Mouse (Mus musculus): ENCODE measurements around the gene Sema6c. TPM values are rescaled to one million over a fixed set of nuclear protein-coding genes. Genes with fewer than 3 reads are reported as not detected.
"Not testable (repeated sequence)": the region's sequence is repeated elsewhere in the genome, so short reads cannot be mapped to it uniquely, and the experiment has no call there.

Sema6c gene
- polyA plus RNA-seq, 1 experiment from 2014 or later: 2.6 TPM

GRCm38 (mm10) chr3:95212889-95213608 is 52.8 kb downstream of the Sema6c start:
- 97% methylated on average over 7 of the region's 10 CpGs for WGBS
- H3K4me2 ChIP-seq (ENCODE audit: low read depth, low read length); H3K4me3 ChIP-seq (replicated peaks; ENCODE audit: low read length); H3K36me3 ChIP-seq (ENCODE audit: control insufficient read depth, insufficient read depth, low read length); ATAC-seq (ENCODE audit: insufficient read depth, low FRiP score); H3K27ac ChIP-seq (ENCODE audit: low read length); H3K9me3 ChIP-seq (replicated peaks; ENCODE audit: control insufficient read depth, low read length); H3K4me1 ChIP-seq (ENCODE audit: control insufficient read depth, insufficient read depth, low read length); H3K27me3 ChIP-seq (ENCODE audit: control insufficient read depth, insufficient read depth, low read length); H3K9ac ChIP-seq (ENCODE audit: low read length): not testable (repeated sequence)

GRCm38 (mm10) chr3:95213609-95213975 is 53.3 kb downstream of the Sema6c start:
- Histone ChIP-seq H3K4me1 (ENCODE audit: control insufficient read depth, insufficient read depth, low read length) (peaks cover 8% of the 10 kb centered on the region; the same call in 1 of the 2 replicates), H3K9ac (ENCODE audit: low read length) (no peak overlapping the region), H3K4me3 (replicated peaks; ENCODE audit: low read length) (no peak overlapping the region), H3K27me3 (ENCODE audit: control insufficient read depth, insufficient read depth, low read length) (no peaks in the 10 kb centered on the region), H3K36me3 (ENCODE audit: control insufficient read depth, insufficient read depth, low read length) (peaks cover 7% of the 10 kb centered on the region; the same call in 1 of the 2 replicates), H3K4me2 (ENCODE audit: low read depth, low read length) (no peak overlapping the region), H3K9me3 (replicated peaks; ENCODE audit: control insufficient read depth, low read length) (no peaks in the 10 kb centered on the region), H3K27ac (ENCODE audit: low read length) (no peak overlapping the region)
- 90% methylated on average over 1 of the region's 1 CpGs for WGBS
- ATAC-seq (ENCODE audit: insufficient read depth, low FRiP score): no peak

GRCm38 (mm10) chr3:95216655-95217254 is 56.5 kb downstream of the Sema6c start:
- Histone ChIP-seq H3K9ac (ENCODE audit: low read length) (peak overlapping the region; percentile 97), H3K27me3 (ENCODE audit: control insufficient read depth, insufficient read depth, low read length) (no peaks in the 10 kb centered on the region), H3K27ac (ENCODE audit: low read length) (peak overlapping the region; percentile 100), H3K4me1 (ENCODE audit: control insufficient read depth, insufficient read depth, low read length) (peaks cover 8% of the 10 kb centered on the region; the same call in 1 of the 2 replicates), H3K36me3 (ENCODE audit: control insufficient read depth, insufficient read depth, low read length) (peaks cover 17% of the 10 kb centered on the region), H3K4me3 (replicated peaks; ENCODE audit: low read length) (peak overlapping the region; percentile 92), H3K9me3 (replicated peaks; ENCODE audit: control insufficient read depth, low read length) (no peaks in the 10 kb centered on the region), H3K4me2 (ENCODE audit: low read depth, low read length) (peak overlapping the region; percentile 64)
- WGBS: 13% methylated on average over 4 of the region's 4 CpGs
- no peak; the same call in 1 of the 2 replicates for ATAC-seq (ENCODE audit: insufficient read depth, low FRiP score)

GRCm38 (mm10) chr3:95217255-95218134 is 57.2 kb downstream of the Sema6c start, which contains the start of gene Gabpb2:
Gene Gabpb2, minus strand, starts transcription at chr3:95217916.
- WGBS: under 1% methylated on average over 56 of the region's 56 CpGs
- Histone ChIP-seq H3K36me3 (ENCODE audit: control insufficient read depth, insufficient read depth, low read length) (peaks cover 17% of the 10 kb centered on the region), H3K4me1 (ENCODE audit: control insufficient read depth, insufficient read depth, low read length) (peaks cover 8% of the 10 kb centered on the region; the same call in 1 of the 2 replicates), H3K27ac (ENCODE audit: low read length) (peak within 1 kb of the TSS; percentile 100), H3K9ac (ENCODE audit: low read length) (peak within 1 kb of the TSS; percentile 97), H3K4me3 (replicated peaks; ENCODE audit: low read length) (peak within 1 kb of the TSS; percentile 92), H3K9me3 (replicated peaks; ENCODE audit: control insufficient read depth, low read length) (no peaks in the 10 kb centered on the region), H3K27me3 (ENCODE audit: control insufficient read depth, insufficient read depth, low read length) (no peaks in the 10 kb centered on the region), H3K4me2 (ENCODE audit: low read depth, low read length) (peak within 1 kb of the TSS; percentile 71)
- ATAC-seq (ENCODE audit: insufficient read depth, low FRiP score): peak; percentile 93

DNA sequence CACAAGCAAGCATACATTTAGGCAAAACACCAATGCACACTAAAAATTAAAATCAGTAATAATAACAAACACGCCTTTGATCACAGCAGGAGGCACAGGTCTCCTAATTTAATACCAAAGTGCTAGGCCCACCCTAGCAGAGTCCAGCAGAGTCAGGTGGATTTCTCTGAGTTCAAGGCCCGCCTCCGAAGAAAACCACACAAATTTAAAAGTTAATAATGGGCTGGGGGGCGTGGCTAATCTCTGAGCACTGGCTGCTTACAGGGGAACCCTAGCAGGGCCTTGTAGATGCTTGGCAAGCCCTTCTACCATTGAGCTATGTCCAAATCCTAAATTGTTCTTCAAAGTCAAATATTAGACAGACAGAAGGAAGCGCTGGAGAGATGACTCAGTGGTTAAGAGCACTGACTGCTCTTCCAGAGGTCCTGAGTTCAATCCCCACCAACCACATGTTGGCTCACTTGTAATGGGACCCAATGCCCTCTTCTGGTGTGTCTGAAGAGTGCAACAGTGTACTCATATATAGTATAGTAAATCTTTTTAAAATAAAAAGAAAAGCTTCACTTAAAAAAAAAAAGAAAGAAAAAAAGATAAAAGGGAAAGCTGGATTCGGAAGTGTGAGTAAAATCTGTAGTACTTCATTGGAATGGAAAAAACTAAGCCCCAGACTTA is 58.3 kb downstream of the Sema6c start:
- Histone ChIP-seq H3K4me3 (replicated peaks; ENCODE audit: low read length) (peak overlapping the region; percentile 92), H3K27ac (ENCODE audit: low read length) (peak overlapping the region; percentile 100), H3K4me1 (ENCODE audit: control insufficient read depth, insufficient read depth, low read length) (peaks cover 8% of the 10 kb centered on the region; the same call in 1 of the 2 replicates), H3K4me2 (ENCODE audit: low read depth, low read length) (peak overlapping the region; percentile 71), H3K9me3 (replicated peaks; ENCODE audit: control insufficient read depth, low read length) (no peaks in the 10 kb centered on the region), H3K9ac (ENCODE audit: low read length) (peak overlapping the region; percentile 97; the same call in 1 of the 2 replicates), H3K27me3 (ENCODE audit: control insufficient read depth, insufficient read depth, low read length) (no peaks in the 10 kb centered on the region), H3K36me3 (ENCODE audit: control insufficient read depth, insufficient read depth, low read length) (peaks cover 21% of the 10 kb centered on the region)
- no peak for ATAC-seq (ENCODE audit: insufficient read depth, low FRiP score)
- WGBS: 74% methylated on average over 6 of the region's 6 CpGs

DNA sequence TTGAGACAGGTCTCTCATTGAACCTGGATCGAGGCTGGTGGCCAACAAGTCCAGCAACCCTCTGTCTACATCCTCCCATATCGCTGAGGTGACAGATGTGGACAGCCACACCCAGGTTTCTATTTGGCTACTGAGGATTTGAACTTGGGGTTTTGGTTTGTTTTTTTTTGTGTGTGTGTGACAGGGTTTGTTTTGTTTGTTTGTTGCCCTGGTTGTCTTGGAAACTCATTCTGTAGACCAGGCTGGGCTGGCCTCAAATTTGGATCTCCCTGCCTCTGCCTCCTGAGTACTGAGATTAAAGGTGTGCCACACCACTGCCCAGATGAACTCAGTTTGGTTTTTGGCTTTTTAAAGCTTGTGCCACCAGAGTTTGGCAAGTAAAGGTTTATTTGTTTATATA is 62.8 kb downstream of the Sema6c start:
- H3K9ac ChIP-seq (ENCODE audit: low read length): no peak overlapping the region
- H3K9me3 ChIP-seq (replicated peaks; ENCODE audit: control insufficient read depth, low read length): no peaks in the 10 kb centered on the region
- no peak overlapping the region for H3K4me2 ChIP-seq (ENCODE audit: low read depth, low read length)
- no peaks in the 10 kb centered on the region for H3K27me3 ChIP-seq (ENCODE audit: control insufficient read depth, insufficient read depth, low read length)
- no peak overlapping the region for H3K4me3 ChIP-seq (replicated peaks; ENCODE audit: low read length)
- peaks cover 17% of the 10 kb centered on the region for H3K36me3 ChIP-seq (ENCODE audit: control insufficient read depth, insufficient read depth, low read length)
- WGBS: 87% methylated on average over 2 of the region's 2 CpGs
- no peak overlapping the region for H3K27ac ChIP-seq (ENCODE audit: low read length)
- H3K4me1 ChIP-seq (ENCODE audit: control insufficient read depth, insufficient read depth, low read length): peaks cover 16% of the 10 kb centered on the region
- ATAC-seq (ENCODE audit: insufficient read depth, low FRiP score): no peak

Small RNAs within 50 kb of the gene (microRNA-seq; reads per million reads assigned to microRNA genes)
- not detected for gene Mir8099-1

Other genes with a start within 250 kb of the Sema6c start
- 132 and 144 TPM in 2 replicates for gene Selenbp1, start 227.4 kb upstream of the Sema6c start, polyA plus RNA-seq (2015; fragmentation: Nextera tagmentation; extraction: Ambion mirVana)
- gene Rfx5, start 206.4 kb upstream of the Sema6c start, polyA plus RNA-seq (2015; fragmentation: Nextera tagmentation; extraction: Ambion mirVana): 6.9 and 7.0 TPM in 2 replicates
- gene Pi4kb, start 185.7 kb upstream of the Sema6c start, polyA plus RNA-seq (2015; fragmentation: Nextera tagmentation; extraction: Ambion mirVana): 17.5 and 24.0 TPM in 2 replicates
- gene Zfp687, start 145.0 kb upstream of the Sema6c start, polyA plus RNA-seq (2015; fragmentation: Nextera tagmentation; extraction: Ambion mirVana): 20.4 and 22.6 TPM in 2 replicates
- gene Psmd4, start 117.8 kb upstream of the Sema6c start, polyA plus RNA-seq (2015; fragmentation: Nextera tagmentation; extraction: Ambion mirVana): 218 TPM in 2 replicates
- gene Pip5k1a, start 53.5 kb upstream of the Sema6c start, polyA plus RNA-seq (2015; fragmentation: Nextera tagmentation; extraction: Ambion mirVana): 18.6 and 19.0 TPM in 2 replicates
- gene Vps72, start 49.4 kb upstream of the Sema6c start, polyA plus RNA-seq (2015; fragmentation: Nextera tagmentation; extraction: Ambion mirVana): 102 and 123 TPM in 2 replicates
- 2.2 and 7.3 TPM in 2 replicates for gene Tmod4, start 36.0 kb upstream of the Sema6c start, polyA plus RNA-seq (2015; fragmentation: Nextera tagmentation; extraction: Ambion mirVana)
- gene Scnm1, start 26.4 kb upstream of the Sema6c start, polyA plus RNA-seq (2015; fragmentation: Nextera tagmentation; extraction: Ambion mirVana): 55.8 and 58.2 TPM in 2 replicates
- 13.7 and 14.5 TPM in 2 replicates for gene Lysmd1, start 26.4 kb upstream of the Sema6c start, polyA plus RNA-seq (2015; fragmentation: Nextera tagmentation; extraction: Ambion mirVana)
- gene Tnfaip8l2, start 18.1 kb upstream of the Sema6c start, polyA plus RNA-seq (2015; fragmentation: Nextera tagmentation; extraction: Ambion mirVana): 5.4 and 6.5 TPM in 2 replicates
- 10.9 and 11.5 TPM in 2 replicates for gene Gabpb2, start 57.5 kb downstream of the Sema6c start, polyA plus RNA-seq (2015; fragmentation: Nextera tagmentation; extraction: Ambion mirVana)
- gene Cdc42se1, start 68.3 kb downstream of the Sema6c start, polyA plus RNA-seq (2015; fragmentation: Nextera tagmentation; extraction: Ambion mirVana): 105 and 118 TPM in 2 replicates
- gene Mllt11, start 71.7 kb downstream of the Sema6c start, polyA plus RNA-seq (2015; fragmentation: Nextera tagmentation; extraction: Ambion mirVana): 16.2 and 16.6 TPM in 2 replicates
- gene Gm128, start 81.1 kb downstream of the Sema6c start, polyA plus RNA-seq (2015; fragmentation: Nextera tagmentation; extraction: Ambion mirVana): 0.25 and 0.52 TPM in 2 replicates
- 9.2 and 11.6 TPM in 2 replicates for gene Bnipl, start 90.7 kb downstream of the Sema6c start, polyA plus RNA-seq (2015; fragmentation: Nextera tagmentation; extraction: Ambion mirVana)
- gene Mindy1, start 120.9 kb downstream of the Sema6c start, polyA plus RNA-seq (2015; fragmentation: Nextera tagmentation; extraction: Ambion mirVana): 54.6 and 62.0 TPM in 2 replicates
- 18.9 and 21.2 TPM in 2 replicates for gene Prune1, start 121.6 kb downstream of the Sema6c start, polyA plus RNA-seq (2015; fragmentation: Nextera tagmentation; extraction: Ambion mirVana)
- gene Anxa9, start 146.7 kb downstream of the Sema6c start, polyA plus RNA-seq (2015; fragmentation: Nextera tagmentation; extraction: Ambion mirVana): 6.8 and 13.2 TPM in 2 replicates
- 148 and 155 TPM in 2 replicates for gene Cers2, start 154.3 kb downstream of the Sema6c start, polyA plus RNA-seq (2015; fragmentation: Nextera tagmentation; extraction: Ambion mirVana)
- gene Setdb1, start 196.7 kb downstream of the Sema6c start, polyA plus RNA-seq (2015; fragmentation: Nextera tagmentation; extraction: Ambion mirVana): 35.2 and 36.9 TPM in 2 replicates
- 0.63 TPM in 1 of 2 replicates, not detected in the other for gene 4930558C23Rik, start 242.4 kb downstream of the Sema6c start, polyA plus RNA-seq (2015; fragmentation: Nextera tagmentation; extraction: Ambion mirVana)

All from stomach, embryonic 16.5 days (tissue).